In the genomic region with DNA sequence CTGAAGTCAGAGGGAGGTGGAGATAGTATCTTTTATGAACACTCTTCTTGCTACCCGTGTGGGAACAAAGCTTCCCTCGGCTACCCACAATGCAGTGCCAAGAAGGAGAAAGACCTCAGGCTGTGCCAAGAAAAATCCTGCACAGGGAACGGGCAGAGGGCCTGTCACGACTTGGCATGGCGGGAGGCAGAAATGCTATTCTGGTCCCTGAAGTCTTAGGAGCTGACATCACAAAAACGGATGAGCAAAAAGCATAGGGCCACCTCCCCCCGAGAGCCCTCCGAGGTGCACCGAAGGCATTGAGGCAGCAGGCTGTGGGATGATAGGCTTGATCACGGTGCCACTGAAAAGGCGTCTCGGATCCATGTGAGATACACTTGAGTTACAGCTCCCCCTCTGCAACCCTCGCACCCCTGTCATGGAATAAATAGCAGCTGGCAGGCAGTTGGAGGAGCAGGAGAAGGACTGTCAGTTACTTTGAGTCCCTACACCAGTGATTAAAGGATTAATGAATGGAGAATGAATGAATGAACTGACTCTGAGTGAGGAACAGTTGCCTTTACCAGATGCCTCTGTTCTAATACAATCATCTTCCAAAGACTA, we compare ENCODE assay signal across 14 mouse cellular contexts. TPM values are rescaled to one million over a fixed set of nuclear protein-coding genes. Genes with fewer than 3 reads are reported as not detected.
DNase-seq lines count a peak whose midpoint lies in the region; TF ChIP-seq lines count a peak whose summit lies in the region.
"Had no signal": no experiment of that assay in that cellular context is flagged by ENCODE, and none has a peak within 500 bp of the region (broad histone marks: within the 10 kb centered on the region; RNA-seq: fewer than 3 reads in every experiment).

No protein-coding gene starts in this region.

- 82% methylated on average over 13 of the region's 13 CpGs for WGBS in thymus, adult 2 months

- TF ChIP-seq POLR2A in thymus, adult 2 months (IDR thresholded peaks at IDR 0.05; ENCODE audit: control insufficient read depth, extremely low read depth, insufficient read depth, low read length, poor library complexity): no peak

- no peak overlapping the region for H3K4me3 ChIP-seq in left cerebral cortex, adult 2 months
- no peak overlapping the region for H3K4me3 ChIP-seq in thymus, adult 2 months (ENCODE audit: control insufficient read depth, insufficient read depth, low read length)
- H3K4me3 ChIP-seq: embryonic facial prominence, embryonic 12.5 days; heart, embryonic 13.5 days had no signal

- H3K27me3 ChIP-seq in thymus, adult 2 months (ENCODE audit: control insufficient read depth, insufficient read depth, low read length): no peaks in the 10 kb centered on the region
- H3K27me3 ChIP-seq: embryonic facial prominence, embryonic 12.5 days had no signal

- H3K27ac ChIP-seq in left cerebral cortex, adult 2 months: peak overlapping the region; percentile 48; the same call in 1 of the 2 replicates
- H3K27ac ChIP-seq in thymus, adult 2 months (ENCODE audit: control insufficient read depth, insufficient read depth, low read length): no peak overlapping the region
- H3K27ac ChIP-seq: embryonic facial prominence, embryonic 12.5 days; heart, embryonic 13.5 days had no signal

- intact Hi-C loops in left cerebral cortex, adult 2 months (cut with DNase I): no loop called here
- intact Hi-C loops in left cerebral cortex, postnatal 14 days (cut with DNase I): no loop called here
- intact Hi-C loops in left cerebral cortex, postnatal 4 days (cut with DNase I): no loop called here

- H3K4me1 ChIP-seq in thymus, adult 2 months (replicated peaks; ENCODE audit: control insufficient read depth, insufficient read depth, low read length): no peaks in the 10 kb centered on the region

- no peak for TF ChIP-seq CTCF in left cerebral cortex, adult 2 months (IDR thresholded peaks at IDR 0.05)
- TF ChIP-seq CTCF in thymus, adult 2 months (IDR thresholded peaks at IDR 0.05; ENCODE audit: borderline replicate concordance, control insufficient read depth, extremely low read depth, insufficient read depth, low read length, poor library complexity): no peak

- peak; percentile 7 for DNase-seq in cerebellum, adult 8-10 months
- no peak for DNase-seq in cerebellum, postnatal 4 days (ENCODE audit: low spot score in 2 of 2)
- DNase-seq in frontal cortex, postnatal 36 days (ENCODE audit: low spot score in 2 of 2): peak; percentile 45 to 49
- no peak for DNase-seq in frontal cortex, postnatal 25 days (ENCODE audit: low spot score in 2 of 2)
- peak; percentile 19 to 38 for DNase-seq in left cerebral cortex, adult 2 months (ENCODE audit: extremely low spot score in 1 of 2, low spot score in 2 of 2)
- no peak for DNase-seq in left cerebral cortex, postnatal 14 days (ENCODE audit: low spot score in 2 of 2)
- DNase-seq in left cerebral cortex, postnatal 4 days: peak; percentile 32
- DNase-seq in thymus, adult 2 months: no peak
- DNase-seq: adrenal gland, adult 8-10 months; gastrocnemius, postnatal 10 days had no signal

- H3K36me3 ChIP-seq in thymus, adult 2 months (ENCODE audit: control insufficient read depth, insufficient read depth, low read length): no peaks in the 10 kb centered on the region
- H3K36me3 ChIP-seq: embryonic facial prominence, embryonic 12.5 days; heart, embryonic 13.5 days had no signal

RNA-seq across cellular contexts. Expression of gene Lyzl4, which starts 48.8 kb away (rescaled TPM):
- total RNA-seq in left cerebral cortex, adult 2 months (2021): 1 to 10 TPM; 1.7 to 2.3 TPM
- total RNA-seq in left cerebral cortex, postnatal 14 days (2021): 1 to 10 TPM in 1 of 2 experiments, under 1 TPM in 1; 0.97 to 1.2 TPM
- total RNA-seq in left cerebral cortex, postnatal 4 days (2021): under 1 TPM; 0.42 to 0.98 TPM
- polyA plus RNA-seq in thymus, adult 2 months (2012; rRNA removed): 0.31 and 0.62 TPM in 2 replicates
- total RNA-seq: liver, adult 2 months had no signal
- polyA plus RNA-seq: heart, embryonic 13.5 days; liver, adult 2 months; lung, embryonic 16.5 days had no signal

RNA-seq across cellular contexts. Expression of gene Vipr1, which starts 49.5 kb away (rescaled TPM):
- total RNA-seq in left cerebral cortex, adult 2 months (2021): 10 to 100 TPM; 27.7 to 28.1 TPM
- total RNA-seq in left cerebral cortex, postnatal 14 days (2021): 10 to 100 TPM; 21.1 to 23.6 TPM
- 1 to 10 TPM; 3.1 to 5.5 TPM for total RNA-seq in left cerebral cortex, postnatal 4 days (2021)
- 6.5 and 7.0 TPM in 2 replicates for polyA plus RNA-seq in thymus, adult 2 months (2012; rRNA removed)

Comparison
In these comparisons a context has a peak if more than half of its experiments do, and no peak if none do; other contexts are left out.
1. DNase-seq: peak in cerebellum, adult 8-10 months (single experiment), frontal cortex, postnatal 36 days (2 of 2), left cerebral cortex, adult 2 months (2 of 2) and left cerebral cortex, postnatal 4 days (single experiment); none in cerebellum, postnatal 4 days (0 of 2), frontal cortex, postnatal 25 days (0 of 2), left cerebral cortex, postnatal 14 days (0 of 2) and thymus, adult 2 months (single experiment).